Mouse (Mus musculus) E14TG2a.4 (cell line): Measurements from ENCODE around the gene Tmco1.
A peak's percentile ranks its signal among the peaks of the same experiment; 100 is the strongest.

Experiments
- H3K27me3 ChIP-seq: 2 replicates; pipeline ENCODE4 v1.6.1; 2014; ENCODE audit warnings: low read length, control low read depth; ENCODE audit not compliant: insufficient read depth
- H3K36me3 ChIP-seq: 2 replicates; pipeline ENCODE4 v1.6.1; 2014; ENCODE audit warnings: low read length, control low read depth; ENCODE audit not compliant: insufficient read depth
- H3K4me1 ChIP-seq: replicated peaks from 2 replicates; pipeline ENCODE4 v1.6.1; 2014; ENCODE audit warnings: low read depth, low read length, control low read depth
- H3K4me3 ChIP-seq: replicated peaks from 2 replicates; pipeline ENCODE4 v1.5.1; 2014; ENCODE audit warnings: mild to moderate bottlenecking, low read length
- H3K9me3 ChIP-seq: 2 replicates; pipeline ENCODE4 v1.6.1; 2014; ENCODE audit warnings: low read length, control low read depth
- CTCF ChIP-seq: conservative IDR thresholded peaks from 2 replicates; pipeline ENCODE4 v1.5.1; 2014; ENCODE audit warnings: low read length
- NANOG ChIP-seq: IDR thresholded peaks from 2 replicates; pipeline ENCODE4 v1.6.1; 2014; ENCODE audit warnings: borderline replicate concordance, low read length, mixed read lengths
- POU5F1 ChIP-seq: IDR thresholded peaks from 2 replicates; pipeline ENCODE4 v1.6.1; 2014; ENCODE audit warnings: low read length, borderline replicate concordance

The Tmco1 gene

GRCm38 (mm10) chr1:167280061-167280460 is 28.1 kb upstream of the Tmco1 start:
- H3K4me1 ChIP-seq: peaks cover 80% of the 10 kb centered on the region
- no peaks in the 10 kb centered on the region for H3K9me3 ChIP-seq
- no peaks in the 10 kb centered on the region for H3K27me3 ChIP-seq
- H3K4me3 ChIP-seq: peak overlapping the region; percentile 57
- TF ChIP-seq CTCF (no peak), NANOG (no peak), POU5F1 (no peak)
- H3K36me3 ChIP-seq: peaks cover 44% of the 10 kb centered on the region

GRCm38 (mm10) chr1:167282112-167282511 is 26.1 kb upstream of the Tmco1 start:
- peak overlapping the region; percentile 97 for H3K4me3 ChIP-seq
- peaks cover 37% of the 10 kb centered on the region for H3K36me3 ChIP-seq
- no peaks in the 10 kb centered on the region for H3K9me3 ChIP-seq

GRCm38 (mm10) chr1:167282768-167283167 is 25.4 kb upstream of the Tmco1 start:
- Histone ChIP-seq H3K27me3 (peaks cover 20% of the 10 kb centered on the region), H3K36me3 (peaks cover 36% of the 10 kb centered on the region), H3K4me3 (peak overlapping the region; percentile 97), H3K4me1 (peaks cover 75% of the 10 kb centered on the region), H3K9me3 (no peaks in the 10 kb centered on the region)
- TF ChIP-seq POU5F1: no peak
- no peak for TF ChIP-seq NANOG
- no peak for TF ChIP-seq CTCF

More at GRCm38 (mm10) chr1:167282112-167282511, 26.1 kb upstream of the Tmco1 start:
- Histone ChIP-seq H3K27me3 (peaks cover 18% of the 10 kb centered on the region), H3K4me1 (peaks cover 74% of the 10 kb centered on the region)
- TF ChIP-seq NANOG: no peak; the same call in 1 of the 2 replicates
- TF ChIP-seq POU5F1: no peak; the same call in 1 of the 2 replicates
- no peak for TF ChIP-seq CTCF

- H3K27me3 ChIP-seq: peaks cover 20% of the 10 kb centered on the region
- peaks cover 27% of the 10 kb centered on the region for H3K36me3 ChIP-seq
- TF ChIP-seq NANOG: no peak
- H3K4me3 ChIP-seq: peak overlapping the region; percentile 97
- no peaks in the 10 kb centered on the region for H3K9me3 ChIP-seq
- peaks cover 75% of the 10 kb centered on the region for H3K4me1 ChIP-seq
Observed at GRCm38 (mm10) chr1:167283441-167284257, 24.5 kb upstream of the Tmco1 start.

GRCm38 (mm10) chr1:167284258-167284836 is 23.8 kb upstream of the Tmco1 start:
- H3K27me3 ChIP-seq: peaks cover 20% of the 10 kb centered on the region
- H3K9me3 ChIP-seq: no peaks in the 10 kb centered on the region
- H3K4me1 ChIP-seq: peaks cover 75% of the 10 kb centered on the region
- peaks cover 20% of the 10 kb centered on the region for H3K36me3 ChIP-seq
- TF ChIP-seq CTCF (no peak), NANOG (no peak), POU5F1 (no peak)
- H3K4me3 ChIP-seq: peak overlapping the region; percentile 97

- no peak for TF ChIP-seq CTCF
- TF ChIP-seq POU5F1: no peak
- no peak for TF ChIP-seq NANOG
- Histone ChIP-seq H3K36me3 (peaks cover 17% of the 10 kb centered on the region), H3K9me3 (no peaks in the 10 kb centered on the region), H3K4me3 (peak overlapping the region; percentile 97), H3K27me3 (peaks cover 20% of the 10 kb centered on the region), H3K4me1 (peaks cover 76% of the 10 kb centered on the region)
Observed at GRCm38 (mm10) chr1:167284837-167285319, 23.3 kb upstream of the Tmco1 start.

GRCm38 (mm10) chr1:167285320-167285355 is 23.0 kb upstream of the Tmco1 start, which contains the start of gene Uck2:
Gene Uck2, minus strand, starts transcription at chr1:167285320.
- TF ChIP-seq POU5F1: no peak
- no peak for TF ChIP-seq CTCF
- no peak for TF ChIP-seq NANOG
- peaks cover 20% of the 10 kb centered on the region for H3K27me3 ChIP-seq
- H3K4me3 ChIP-seq: peak within 1 kb of the TSS; percentile 97
- H3K36me3 ChIP-seq: peaks cover 14% of the 10 kb centered on the region
- peaks cover 76% of the 10 kb centered on the region for H3K4me1 ChIP-seq
- no peaks in the 10 kb centered on the region for H3K9me3 ChIP-seq

- Histone ChIP-seq H3K4me3 (peak overlapping the region; percentile 97), H3K27me3 (peaks cover 20% of the 10 kb centered on the region), H3K4me1 (peaks cover 76% of the 10 kb centered on the region), H3K9me3 (no peaks in the 10 kb centered on the region), H3K36me3 (peaks cover 12% of the 10 kb centered on the region)
- TF ChIP-seq POU5F1 (no peak), NANOG (no peak), CTCF (no peak)
Observed at GRCm38 (mm10) chr1:167285356-167285755, 22.8 kb upstream of the Tmco1 start.
